Mouse (Mus musculus) embryonic fibroblast, embryonic 13.5 days (primary cell): Measurements from ENCODE around the gene Usp40. TPM values are rescaled to one million over a fixed set of nuclear protein-coding genes. Genes with fewer than 3 reads are reported as not detected.

Source experiments
- H3K27ac ChIP-seq: 2 replicates; pipeline ENCODE4 v1.5.1; 2012; ENCODE audit warnings: low read length, control low read depth, inconsistent platforms; ENCODE audit not compliant: insufficient read depth
- H3K4me1 ChIP-seq: 2 replicates; pipeline ENCODE4 v1.6.1; 2011; ENCODE audit warnings: low read length; ENCODE audit not compliant: control insufficient read depth, insufficient read depth
- H3K4me3 ChIP-seq: 2 replicates; pipeline ENCODE4 v1.5.1; 2011; ENCODE audit warnings: mild to moderate bottlenecking, control low read depth, low read length; ENCODE audit not compliant: insufficient read depth
- CTCF ChIP-seq: IDR thresholded peaks from 2 replicates; pipeline ENCODE4 v1.5.1; 2011; ENCODE audit warnings: mild to moderate bottlenecking, control low read depth, low read length, moderate library complexity, borderline replicate concordance; ENCODE audit not compliant: insufficient read depth
- POLR2A ChIP-seq: IDR thresholded peaks from 2 replicates; pipeline ENCODE4 v1.6.1; 2011; ENCODE audit warnings: low read depth, mild to moderate bottlenecking, control low read depth, low read length, moderate library complexity
- polyA plus RNA-seq: library from polyadenylated mRNA; stranded (reverse); fragments of >200 nt; gene quantifications from 2 replicates; pipeline ENCODE4 v1.2.4, GENCODE M21; 2011; ENCODE audit warnings: low read depth; ENCODE audit not compliant: missing spikeins, insufficient read length

Gene Usp40
- polyA plus RNA-seq, 1 experiment = 44.4 TPM

- H3K4me3 ChIP-seq = no peak overlapping the region
- TF ChIP-seq CTCF (no peak), POLR2A (no peak)
Observed at GRCm38 (mm10) chr1:87918061-87918460, 90.3 kb downstream of the Usp40 start.

GRCm38 (mm10) chr1:87917361-87917760 lies 91.0 kb downstream of the Usp40 start:
- H3K4me1 ChIP-seq = no peaks in the 10 kb centered on the region
- no peak overlapping the region for H3K4me3 ChIP-seq
- TF ChIP-seq CTCF = no peak
- no peak for TF ChIP-seq POLR2A
- H3K27ac ChIP-seq = no peak overlapping the region

More at GRCm38 (mm10) chr1:87918061-87918460, 90.3 kb downstream of the Usp40 start:
- Histone ChIP-seq H3K27ac (no peak overlapping the region), H3K4me1 (no peaks in the 10 kb centered on the region)

- no peak overlapping the region for H3K4me3 ChIP-seq
- no peak for TF ChIP-seq CTCF
- TF ChIP-seq POLR2A = no peak
- no peaks in the 10 kb centered on the region for H3K4me1 ChIP-seq
- no peak overlapping the region for H3K27ac ChIP-seq
Observed at GRCm38 (mm10) chr1:87913356-87913755, 95.0 kb downstream of the Usp40 start.

GRCm38 (mm10) chr1:87910428-87910827 lies 97.9 kb downstream of the Usp40 start:
- Histone ChIP-seq H3K27ac (no peak overlapping the region), H3K4me3 (no peak overlapping the region), H3K4me1 (no peaks in the 10 kb centered on the region)
- TF ChIP-seq POLR2A = no peak
- TF ChIP-seq CTCF = no peak

- Histone ChIP-seq H3K4me1 (no peaks in the 10 kb centered on the region), H3K4me3 (no peak overlapping the region), H3K27ac (no peak overlapping the region)
- no peak for TF ChIP-seq POLR2A
- no peak for TF ChIP-seq CTCF
Observed at GRCm38 (mm10) chr1:87909565-87909964, 98.8 kb downstream of the Usp40 start.

GRCm38 (mm10) chr1:87908736-87909135 lies 99.6 kb downstream of the Usp40 start:
- no peak overlapping the region for H3K27ac ChIP-seq
- no peak overlapping the region for H3K4me3 ChIP-seq
- H3K4me1 ChIP-seq = no peaks in the 10 kb centered on the region
- TF ChIP-seq CTCF (no peak), POLR2A (no peak)

GRCm38 (mm10) chr1:87908006-87908405 lies 100.3 kb downstream of the Usp40 start:
- no peak overlapping the region for H3K27ac ChIP-seq
- no peak overlapping the region for H3K4me3 ChIP-seq
- H3K4me1 ChIP-seq = no peaks in the 10 kb centered on the region
- TF ChIP-seq POLR2A = no peak

GRCm38 (mm10) chr1:87906361-87906956 lies 101.9 kb downstream of the Usp40 start:
- Histone ChIP-seq H3K4me3 (no peak overlapping the region), H3K4me1 (no peaks in the 10 kb centered on the region), H3K27ac (no peak overlapping the region)
- TF ChIP-seq POLR2A = no peak
- no peak for TF ChIP-seq CTCF

- Histone ChIP-seq H3K4me3 (no peak overlapping the region), H3K4me1 (peaks cover 3% of the 10 kb centered on the region; the same call in 1 of the 2 replicates), H3K27ac (no peak overlapping the region)
- TF ChIP-seq CTCF (no peak), POLR2A (no peak)
Observed at GRCm38 (mm10) chr1:87902186-87902585, 106.2 kb downstream of the Usp40 start.

- Histone ChIP-seq H3K4me3 (no peak overlapping the region), H3K4me1 (peaks cover 3% of the 10 kb centered on the region; the same call in 1 of the 2 replicates), H3K27ac (no peak overlapping the region)
- no peak for TF ChIP-seq CTCF
- TF ChIP-seq POLR2A = no peak
Observed at GRCm38 (mm10) chr1:87900979-87901378, 107.4 kb downstream of the Usp40 start.
